Mouse (Mus musculus) bone marrow macrophage, adult 2 months (primary cell): ENCODE measurements around the gene Atp2b4.

Experiments
- CTCF ChIP-seq: IDR thresholded peaks from 2 replicates; pipeline ENCODE4 v1.5.1; 2012; ENCODE audit warnings: low read depth, mild to moderate bottlenecking, low read length, moderate library complexity
- POLR2A ChIP-seq: IDR thresholded peaks from 2 replicates; pipeline ENCODE4 v1.6.1; 2012; ENCODE audit warnings: mild to moderate bottlenecking, low read depth, low read length, borderline replicate concordance

GRCm38 (mm10) chr1:133826193-133826592, 25.4 kb upstream of the Atp2b4 start:
- TF ChIP-seq CTCF (no peak), POLR2A (no peak)
